Mouse (Mus musculus) heart, postnatal 10 days (tissue): ENCODE measurements at regions not wholly inside any gene's neighbourhood (a gene's known extent, or its start where the extent isn't known, plus 50 kb on each side); places are given as distances from the start of the nearest gene placed in this dataset.
"Not testable (repeated sequence)": the region's sequence is repeated elsewhere in the genome, so short reads cannot be mapped to it uniquely, and the experiment has no call there.

Experiments
- DNase-seq, 2 experiments: peaks; one replicate each; pipeline ENCODE4 v3.0.0; 2021
- intact Hi-C: fragments of 180-260 bp; cut with DNase I; formaldehyde crosslinking; loops from one replicate; pipeline ENCODE4 v1.15.1; 2025

GRCm38 (mm10) chr10:69034390-69035120 is 116.7 kb upstream of the Rhobtb1 start:
- intact Hi-C loops = no loop called here

GRCm38 (mm10) chr10:69035536-69035935 is 115.7 kb upstream of the Rhobtb1 start:
- intact Hi-C loops, DNase-seq: not testable (repeated sequence)

More at GRCm38 (mm10) chr10:69034390-69035120, 116.7 kb upstream of the Rhobtb1 start:
- DNase-seq = no peak

GRCm38 (mm10) chr10:69036096-69036495 is 115.1 kb upstream of the Rhobtb1 start:
- DNase-seq = no peak
- intact Hi-C loops = no loop called here

GRCm38 (mm10) chr10:69044171-69044651 is 107.0 kb upstream of the Rhobtb1 start:
- intact Hi-C loops = no loop called here
- DNase-seq = no peak

- no peak for DNase-seq
- intact Hi-C loops = no loop called here
Measured at GRCm38 (mm10) chr10:69045275-69045674, 106.0 kb upstream of the Rhobtb1 start.

- DNase-seq = no peak
- intact Hi-C loops = no loop called here
Measured at GRCm38 (mm10) chr10:69046008-69046555, 105.2 kb upstream of the Rhobtb1 start.

GRCm38 (mm10) chr10:69078008-69078407 is 73.2 kb upstream of the Rhobtb1 start:
- intact Hi-C loops = no loop called here
- DNase-seq = no peak

GRCm38 (mm10) chr10:69086184-69086583 is 65.0 kb upstream of the Rhobtb1 start:
- intact Hi-C loops = no loop called here
- DNase-seq = no peak

GRCm38 (mm10) chr10:69091872-69092271 is 59.4 kb upstream of the Rhobtb1 start:
- intact Hi-C loops = no loop called here
- DNase-seq = no peak

- intact Hi-C loops = loop anchor here (10.0 kb wide), 1 partner anchor 195 kb away; no protein-coding TSS in a partner anchor
Measured at GRCm38 (mm10) chr10:69100021-69100420, 51.2 kb upstream of the Rhobtb1 start.

GRCm38 (mm10) chr10:69100742-69101141 is 50.5 kb upstream of the Rhobtb1 start:
- DNase-seq = not testable (repeated sequence)

More at GRCm38 (mm10) chr10:69100021-69100420, 51.2 kb upstream of the Rhobtb1 start:
- DNase-seq = no peak

More at GRCm38 (mm10) chr10:69100742-69101141, 50.5 kb upstream of the Rhobtb1 start:
- intact Hi-C loops = loop anchor here (10.0 kb wide), 1 partner anchor 196 kb away; no protein-coding TSS in a partner anchor
